Mouse (Mus musculus) myocyte (in vitro differentiated cells): ENCODE measurements around the gene St6galnac3. TPM values are rescaled to one million over a fixed set of nuclear protein-coding genes. Genes with fewer than 3 reads are reported as not detected.

Experiments used
- H3K27me3 ChIP-seq: one replicate; pipeline ENCODE4 v1.6.1; 2011; ENCODE audit not compliant: control insufficient read depth, insufficient read depth, insufficient read length
- H3K36me3 ChIP-seq: one replicate; pipeline ENCODE4 v1.6.1; 2011; ENCODE audit not compliant: control insufficient read depth, insufficient read depth
- H3K4me2 ChIP-seq: one replicate; pipeline ENCODE4 v1.6.1; 2011; ENCODE audit warnings: low read depth, control low read depth
- H3K4me3 ChIP-seq: one replicate; pipeline ENCODE4 v1.5.1; 2011; ENCODE audit warnings: mild to moderate bottlenecking, control low read depth, moderate library complexity
- H3K79me2 ChIP-seq: one replicate; pipeline ENCODE4 v1.6.1; 2011; ENCODE audit not compliant: control insufficient read depth, insufficient read depth
- H3ac ChIP-seq: one replicate; pipeline ENCODE4 v1.6.1; 2011; ENCODE audit not compliant: control insufficient read depth, insufficient read length
- CEBPB ChIP-seq: IDR thresholded peaks from 2 replicates; pipeline ENCODE4 v1.6.1; 2011; ENCODE audit warnings: mild to moderate bottlenecking, moderate library complexity; ENCODE audit not compliant: poor library complexity, insufficient read depth, severe bottlenecking
- E2F4 ChIP-seq: IDR thresholded peaks from one replicate; pipeline ENCODE4 v1.6.1; 2011; ENCODE audit warnings: mild to moderate bottlenecking, control low read depth, moderate library complexity; ENCODE audit not compliant: insufficient read depth
- MAX ChIP-seq: IDR thresholded peaks from one replicate; pipeline ENCODE4 v1.6.1; 2011; ENCODE audit warnings: low read depth, mild to moderate bottlenecking, control low read depth
- MYOD1 ChIP-seq, 3 experiments: IDR thresholded peaks; one replicate each; pipeline ENCODE4 v1.6.1; 2011; ENCODE audit warnings: control low read depth in 2 of 3, low read depth in 2 of 3, mild to moderate bottlenecking in 2 of 3, moderate library complexity in 1 of 3; ENCODE audit not compliant: insufficient read length in 2 of 3, control insufficient read depth in 1 of 3
- MYOG ChIP-seq, 3 experiments: IDR thresholded peaks; one replicate each; pipeline ENCODE4 v1.6.1; 2011; ENCODE audit warnings: control low read depth in 2 of 3, low read depth in 2 of 3, mild to moderate bottlenecking in 2 of 3; ENCODE audit not compliant: insufficient read length in 2 of 3, control insufficient read depth in 1 of 3, insufficient read depth in 1 of 3
- POLR2A ChIP-seq: IDR thresholded peaks from one replicate; pipeline ENCODE4 v1.6.1; 2011; ENCODE audit warnings: low read depth, mild to moderate bottlenecking, control low read depth, moderate library complexity; ENCODE audit not compliant: insufficient read length
- POLR2AphosphoS2 ChIP-seq: IDR thresholded peaks from one replicate; pipeline ENCODE4 v1.6.1; 2011; ENCODE audit warnings: low read depth, control low read depth; ENCODE audit not compliant: insufficient read length
- REST ChIP-seq: IDR thresholded peaks from one replicate; pipeline ENCODE4 v1.6.1; 2011; ENCODE audit warnings: mild to moderate bottlenecking, control low read depth, moderate library complexity; ENCODE audit not compliant: insufficient read depth, insufficient read length
- SRF ChIP-seq: IDR thresholded peaks from one replicate; pipeline ENCODE4 v1.6.1; 2011; ENCODE audit warnings: low read depth; ENCODE audit not compliant: control insufficient read depth, insufficient read length
- TCF12 ChIP-seq: IDR thresholded peaks from one replicate; pipeline ENCODE4 v1.6.1; 2011; ENCODE audit warnings: mild to moderate bottlenecking, control low read depth; ENCODE audit not compliant: poor library complexity, insufficient read depth, severe bottlenecking
- TCF3 ChIP-seq: IDR thresholded peaks from one replicate; pipeline ENCODE4 v1.6.1; 2011; ENCODE audit warnings: low read depth, control low read depth; ENCODE audit not compliant: insufficient read length
- USF1 ChIP-seq: IDR thresholded peaks from one replicate; pipeline ENCODE4 v1.6.1; 2011; ENCODE audit warnings: low read depth, mild to moderate bottlenecking, control low read depth, moderate library complexity
- polyA plus RNA-seq: library from polyadenylated mRNA; unstranded; fragments of >200 nt; fragmentation: generic; extraction: Trizol; gene quantifications from one replicate; pipeline ENCODE4 v1.2.1, GENCODE M21; 2012; ENCODE audit warnings: missing spikeins

The St6galnac3 gene
- polyA plus RNA-seq, 1 experiment = not detected

GRCm38 (mm10) chr3:153488931-153489330, 236.0 kb downstream of the St6galnac3 start:
- H3K79me2 ChIP-seq = no peaks in the 10 kb centered on the region

GRCm38 (mm10) chr3:153485176-153485575, 239.8 kb downstream of the St6galnac3 start:
- no peak for TF ChIP-seq REST
- TF ChIP-seq TCF12 = no peak
- no peak for TF ChIP-seq MAX
- no peak for TF ChIP-seq POLR2AphosphoS2
- no peak for TF ChIP-seq MYOG (IDR thresholded peaks at IDR 0.05; ENCODE audit: control insufficient read depth in 1 of 3, insufficient read depth in 1 of 3, insufficient read length in 2 of 3, low read depth in 2 of 3)
- no peak for TF ChIP-seq SRF
- no peak for TF ChIP-seq POLR2A
- no peak for TF ChIP-seq USF1
- TF ChIP-seq CEBPB = no peak
- no peak for TF ChIP-seq TCF3
- TF ChIP-seq E2F4 = no peak
- TF ChIP-seq MYOD1 (IDR thresholded peaks at IDR 0.05; ENCODE audit: control insufficient read depth in 1 of 3, insufficient read length in 2 of 3, low read depth in 2 of 3) = no peak
- Histone ChIP-seq H3K4me3 (no peak overlapping the region), H3ac (no peak overlapping the region), H3K4me2 (no peak overlapping the region), H3K36me3 (no peaks in the 10 kb centered on the region), H3K79me2 (no peaks in the 10 kb centered on the region), H3K27me3 (no peaks in the 10 kb centered on the region)

More at GRCm38 (mm10) chr3:153488931-153489330, 236.0 kb downstream of the St6galnac3 start:
- no peaks in the 10 kb centered on the region for H3K36me3 ChIP-seq
- TF ChIP-seq E2F4 = no peak
- TF ChIP-seq USF1 = no peak
- no peak for TF ChIP-seq CEBPB
- no peak for TF ChIP-seq TCF12
- H3K27me3 ChIP-seq = no peaks in the 10 kb centered on the region
- H3K4me3 ChIP-seq = no peak overlapping the region
- no peak overlapping the region for H3ac ChIP-seq
- H3K4me2 ChIP-seq = no peak overlapping the region

GRCm38 (mm10) chr3:153484701-153485100, 240.3 kb downstream of the St6galnac3 start:
- Histone ChIP-seq H3K79me2 (no peaks in the 10 kb centered on the region), H3ac (no peak overlapping the region), H3K36me3 (no peaks in the 10 kb centered on the region), H3K4me3 (no peak overlapping the region), H3K4me2 (no peak overlapping the region), H3K27me3 (no peaks in the 10 kb centered on the region)
- TF ChIP-seq TCF3 = no peak
- no peak for TF ChIP-seq TCF12
- TF ChIP-seq SRF = no peak
- TF ChIP-seq E2F4 = no peak
- TF ChIP-seq MYOD1 (IDR thresholded peaks at IDR 0.05; ENCODE audit: control insufficient read depth in 1 of 3, insufficient read length in 2 of 3, low read depth in 2 of 3) = no peak
- TF ChIP-seq POLR2AphosphoS2 = no peak
- TF ChIP-seq POLR2A = no peak
- TF ChIP-seq USF1 = no peak
- no peak for TF ChIP-seq REST
- no peak for TF ChIP-seq CEBPB
- TF ChIP-seq MAX = no peak

GRCm38 (mm10) chr3:153483691-153484090, 241.3 kb downstream of the St6galnac3 start:
- H3K79me2 ChIP-seq = no peaks in the 10 kb centered on the region
- H3K4me3 ChIP-seq = no peak overlapping the region
- no peak for TF ChIP-seq REST
- H3K27me3 ChIP-seq = no peaks in the 10 kb centered on the region
- no peak overlapping the region for H3ac ChIP-seq
- H3K4me2 ChIP-seq = no peak overlapping the region
- H3K36me3 ChIP-seq = no peaks in the 10 kb centered on the region

DNA sequence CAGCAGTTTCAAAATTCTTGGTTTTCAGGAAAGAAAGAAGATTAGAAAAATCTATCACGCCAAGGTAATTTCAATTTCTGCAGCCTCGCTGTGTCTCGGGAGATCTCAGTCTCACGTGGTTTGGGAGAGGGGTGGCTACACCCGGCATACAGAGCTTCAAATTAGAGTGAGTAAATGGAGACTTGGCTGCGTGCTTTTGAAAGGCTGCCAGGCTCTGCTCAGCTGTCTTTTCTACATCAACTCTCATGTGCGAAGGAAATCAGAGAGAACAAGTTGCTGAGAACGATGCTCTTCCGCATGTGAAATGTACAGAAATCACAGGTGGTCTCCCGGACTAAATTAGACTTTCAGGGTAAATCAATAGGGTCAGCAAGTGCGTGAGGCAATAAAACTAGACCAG, 242.9 kb downstream of the St6galnac3 start:
- no peaks in the 10 kb centered on the region for H3K79me2 ChIP-seq
- H3K36me3 ChIP-seq = no peaks in the 10 kb centered on the region
- no peak overlapping the region for H3ac ChIP-seq
- H3K4me2 ChIP-seq = no peak overlapping the region
- no peaks in the 10 kb centered on the region for H3K27me3 ChIP-seq
- no peak overlapping the region for H3K4me3 ChIP-seq
- TF ChIP-seq REST = no peak
- no peak for TF ChIP-seq CEBPB
- TF ChIP-seq MYOD1 (IDR thresholded peaks at IDR 0.05; ENCODE audit: control insufficient read depth in 1 of 3, insufficient read length in 2 of 3, low read depth in 2 of 3) = no peak
- no peak for TF ChIP-seq MAX
- no peak for TF ChIP-seq MYOG (IDR thresholded peaks at IDR 0.05; ENCODE audit: control insufficient read depth in 1 of 3, insufficient read depth in 1 of 3, insufficient read length in 2 of 3, low read depth in 2 of 3)
- TF ChIP-seq TCF12 = no peak
- no peak for TF ChIP-seq POLR2AphosphoS2
- no peak for TF ChIP-seq USF1
- no peak for TF ChIP-seq TCF3
- TF ChIP-seq E2F4 = no peak
- TF ChIP-seq POLR2A = no peak
- TF ChIP-seq SRF = no peak

DNA sequence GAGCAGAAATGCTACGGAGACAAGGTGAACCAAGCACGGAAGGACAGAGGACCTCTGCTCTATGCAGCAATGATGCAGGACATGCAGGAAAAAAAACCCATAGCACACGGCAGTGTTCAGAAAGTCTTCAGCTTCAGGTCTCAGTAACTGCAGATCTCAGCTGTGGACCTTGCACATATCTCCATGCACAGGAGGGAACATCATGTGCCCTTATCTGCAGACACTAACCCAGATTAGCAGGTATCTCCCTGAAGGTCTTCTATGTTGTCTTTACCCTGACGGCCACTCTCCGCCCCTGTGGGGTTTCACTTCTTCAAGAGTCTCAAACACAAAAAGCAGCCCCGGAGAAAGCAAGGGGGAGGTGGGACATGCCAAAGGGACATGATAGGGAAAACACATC, 244.0 kb downstream of the St6galnac3 start:
- H3K79me2 ChIP-seq = no peaks in the 10 kb centered on the region
- H3K27me3 ChIP-seq = no peaks in the 10 kb centered on the region
- H3K4me3 ChIP-seq = no peak overlapping the region
- H3K4me2 ChIP-seq = no peak overlapping the region
- H3K36me3 ChIP-seq = no peaks in the 10 kb centered on the region
- no peak overlapping the region for H3ac ChIP-seq
- TF ChIP-seq MYOD1 (IDR thresholded peaks at IDR 0.05; ENCODE audit: control insufficient read depth in 1 of 3, insufficient read length in 2 of 3, low read depth in 2 of 3) (no peak), SRF (no peak)
